Mouse (Mus musculus): ENCODE results near the gene Skiv2l. TPM values are rescaled to one million over a fixed set of nuclear protein-coding genes. Genes with fewer than 3 reads are reported as not detected.

Gene Skiv2l
- total RNA-seq (2021) = 10 to 100 TPM; 49.2 to 60.8 TPM
- long read RNA-seq, experiment 1, transcript Skiv2l-201 (28 exons, 3,951 nt) = major isoform, 26 of 75 reads
- long read RNA-seq, experiment 1, partial matches to known transcripts = 38 of 75 reads
- long read RNA-seq, experiment 1, other reads (novel, unspliced or antisense) = 9 of 75 reads
- long read RNA-seq, experiment 2, full-length matches to known transcripts = 23 of 50 reads
- long read RNA-seq, experiment 2, partial matches to known transcripts = 17 of 50 reads
- long read RNA-seq, experiment 2, other reads (novel, unspliced or antisense) = 10 of 50 reads

DNA sequence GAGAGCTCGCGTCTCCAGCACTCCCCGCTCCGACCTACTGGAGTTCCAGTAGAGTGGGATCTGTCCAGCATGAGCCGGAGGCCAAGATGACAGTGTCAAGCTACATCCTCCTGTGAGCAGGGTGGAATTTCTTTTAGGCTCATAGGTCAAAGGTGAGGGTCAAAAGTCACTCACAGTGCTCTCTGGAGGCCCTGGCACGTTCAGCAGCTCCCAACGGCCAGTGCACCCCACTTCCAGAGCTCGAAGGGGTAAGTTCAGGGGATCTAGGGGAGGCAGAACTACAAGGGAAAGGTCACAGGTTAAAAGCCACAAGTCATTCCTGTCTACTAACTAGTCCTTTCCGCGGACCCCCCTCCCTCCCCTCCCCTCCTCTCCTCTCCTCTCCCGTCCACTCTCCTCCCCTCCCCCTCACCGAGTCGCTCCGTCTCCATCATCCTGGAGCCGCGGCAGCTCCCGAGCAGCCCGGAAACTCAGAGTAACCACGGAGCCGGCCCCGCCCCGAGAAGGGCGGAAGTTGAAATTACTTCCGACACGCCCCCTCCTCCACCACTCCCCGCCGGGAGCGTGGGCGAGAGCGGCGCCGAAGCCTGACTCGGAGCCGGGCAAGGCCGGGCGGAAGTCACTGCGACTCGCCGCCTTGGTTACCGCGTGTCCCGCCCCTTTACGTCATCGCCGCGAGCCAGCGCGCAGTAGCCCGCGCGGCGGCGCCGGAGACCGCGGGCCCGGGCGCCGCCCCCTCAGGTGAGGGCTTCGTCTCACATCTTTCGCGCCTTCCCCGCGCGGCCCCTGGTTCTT lies at the start of gene Skiv2l, which contains the start of gene Nelfe:
Gene Skiv2l, minus strand, starts transcription at position 489 of the 795 bp plus-strand sequence.
Gene Nelfe, plus strand, starts transcription at position 670 of the 795 bp plus-strand sequence.
- DNase-seq = peak; percentile 99

DNA sequence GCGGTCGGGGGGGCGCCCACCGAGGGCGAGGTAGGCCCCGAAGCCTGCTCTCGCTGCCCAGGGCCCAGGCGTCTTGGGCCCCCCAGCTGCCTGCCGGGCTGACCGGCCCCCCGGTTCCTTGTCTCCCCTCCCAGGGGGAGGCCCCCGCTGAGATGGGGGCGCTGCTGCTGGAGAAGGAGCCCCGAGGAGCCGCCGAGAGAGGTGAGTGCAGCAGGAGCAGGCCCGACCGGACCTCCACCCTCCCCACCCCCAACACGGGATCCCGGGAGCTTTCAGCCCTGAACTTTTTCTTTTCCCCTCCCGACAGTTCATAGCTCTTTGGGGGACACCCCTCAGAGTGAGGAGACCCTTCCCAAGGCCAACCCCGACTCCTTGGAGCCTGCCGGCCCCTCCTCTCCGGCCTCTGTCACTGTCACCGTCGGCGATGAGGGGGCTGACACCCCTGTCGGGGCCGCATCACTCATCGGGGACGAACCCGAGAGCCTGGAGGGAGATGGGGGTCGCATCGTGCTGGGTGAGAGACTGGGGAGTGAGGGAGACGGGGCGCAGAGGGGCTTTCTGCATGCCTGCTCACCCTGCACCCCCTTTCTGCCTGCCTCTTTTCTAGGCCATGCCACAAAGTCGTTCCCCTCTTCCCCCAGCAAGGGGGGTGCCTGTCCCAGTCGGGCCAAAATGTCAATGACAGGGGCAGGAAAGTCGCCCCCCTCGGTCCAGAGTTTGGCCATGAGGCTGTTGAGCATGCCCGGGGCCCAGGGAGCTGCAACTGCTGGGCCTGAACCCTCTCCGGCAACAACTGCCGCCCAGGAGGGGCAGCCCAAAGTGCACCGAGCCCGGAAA lies 49.3 kb upstream of the Skiv2l start:
- peak; percentile 72 for DNase-seq

DNA sequence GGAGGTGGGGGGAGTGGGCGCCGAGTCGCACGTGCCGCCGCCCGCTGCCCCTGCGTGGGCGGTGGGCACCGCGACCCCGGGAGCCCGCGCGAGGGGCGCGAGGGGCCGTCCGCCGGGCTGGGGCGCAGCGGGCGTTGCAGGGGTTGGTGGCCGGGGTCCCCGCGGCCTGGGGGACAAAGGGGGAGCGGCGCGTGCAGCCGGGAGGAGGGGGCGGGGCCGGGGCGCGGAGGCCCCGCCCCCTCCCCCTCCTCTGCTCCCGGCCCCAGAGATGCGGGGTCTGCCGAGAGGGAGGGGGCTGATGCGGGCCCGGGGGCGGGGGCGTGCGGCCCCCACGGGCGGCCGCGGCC lies 48.7 kb upstream of the Skiv2l start:
- DNase-seq = peak; percentile 63

DNA sequence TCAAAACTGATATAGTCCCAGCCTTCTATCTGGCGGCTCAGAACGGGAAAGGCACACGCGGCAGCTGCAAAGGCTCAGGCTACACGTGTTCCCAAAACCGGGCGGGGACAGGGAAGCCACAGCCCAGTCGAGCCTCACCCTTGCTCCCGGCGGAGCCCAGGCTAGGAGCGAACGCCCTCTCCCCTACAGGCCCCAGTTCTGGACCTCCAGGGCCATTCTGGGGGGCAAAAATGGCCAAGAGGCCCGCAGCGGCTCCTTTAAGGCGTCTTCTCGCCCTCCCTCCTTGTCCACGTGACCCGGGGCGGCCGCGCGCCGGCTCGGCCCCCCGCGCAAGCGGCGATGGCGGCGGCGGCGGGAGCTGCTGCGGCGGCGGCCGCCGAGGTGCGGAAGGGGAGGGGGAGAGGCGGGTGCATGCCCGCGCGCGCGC lies 48.2 kb upstream of the Skiv2l start, which contains the start of the genes C2 and Ehmt2:
Gene C2, minus strand, starts transcription at position 106 of the 427 bp plus-strand sequence.
Gene Ehmt2, plus strand, starts transcription at position 310 of the 427 bp plus-strand sequence.
- DNase-seq = peak; percentile 90

DNA sequence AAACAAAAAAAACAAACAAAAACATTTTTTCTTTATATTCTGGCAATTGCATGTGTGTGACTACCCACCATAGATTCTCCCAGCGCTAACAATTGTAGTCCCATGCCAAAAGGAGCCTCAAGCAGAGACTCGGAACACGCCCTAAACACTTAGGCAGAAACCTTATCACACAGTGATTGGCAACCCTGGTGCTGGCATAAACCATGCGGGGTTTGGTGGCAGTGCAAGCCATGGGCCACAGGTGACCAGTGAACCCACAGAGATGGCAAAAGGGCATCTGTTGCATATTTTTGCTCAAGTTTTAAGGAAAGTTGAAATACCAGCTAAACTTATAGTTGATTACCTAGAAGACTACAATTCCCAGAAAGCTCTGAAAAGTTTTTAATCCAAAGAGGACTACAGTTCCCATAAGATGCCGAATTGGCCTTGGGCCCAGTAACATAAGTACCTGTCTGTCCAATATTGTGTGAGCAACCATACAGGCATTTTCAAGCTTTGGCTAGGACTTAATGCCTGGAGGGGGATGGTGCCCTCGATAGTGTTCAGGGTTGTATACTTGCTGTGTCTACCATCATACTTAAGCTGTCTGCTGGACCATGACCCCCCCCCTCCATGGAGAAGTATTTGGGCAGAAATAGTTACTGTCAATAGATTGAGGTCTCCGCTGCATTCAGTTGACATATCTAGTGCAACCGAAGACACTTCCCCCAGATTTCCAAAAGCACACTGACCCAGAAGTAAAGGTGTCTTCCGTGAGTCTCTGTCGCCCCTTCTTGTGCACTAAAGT lies 47.6 kb upstream of the Skiv2l start:
- peak; percentile 36 for DNase-seq

DNA sequence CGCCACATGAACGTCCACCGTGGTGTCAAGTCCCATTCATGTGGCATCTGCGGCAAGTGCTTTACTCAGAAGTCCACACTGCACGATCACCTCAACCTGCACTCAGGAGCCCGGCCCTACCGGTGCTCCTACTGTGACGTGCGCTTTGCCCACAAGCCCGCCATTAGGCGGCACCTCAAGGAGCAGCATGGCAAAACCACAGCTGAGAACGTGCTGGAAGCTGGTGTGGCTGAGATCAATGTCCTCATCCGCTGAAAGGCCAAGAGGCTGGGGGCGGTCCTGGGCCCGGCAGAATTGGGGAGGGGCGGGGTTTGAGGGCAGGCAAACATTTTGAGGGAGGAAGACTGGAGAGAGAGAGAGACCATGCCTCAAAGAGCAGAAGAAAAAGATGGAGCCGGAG lies 46.4 kb upstream of the Skiv2l start:
- DNase-seq = no peak

DNA sequence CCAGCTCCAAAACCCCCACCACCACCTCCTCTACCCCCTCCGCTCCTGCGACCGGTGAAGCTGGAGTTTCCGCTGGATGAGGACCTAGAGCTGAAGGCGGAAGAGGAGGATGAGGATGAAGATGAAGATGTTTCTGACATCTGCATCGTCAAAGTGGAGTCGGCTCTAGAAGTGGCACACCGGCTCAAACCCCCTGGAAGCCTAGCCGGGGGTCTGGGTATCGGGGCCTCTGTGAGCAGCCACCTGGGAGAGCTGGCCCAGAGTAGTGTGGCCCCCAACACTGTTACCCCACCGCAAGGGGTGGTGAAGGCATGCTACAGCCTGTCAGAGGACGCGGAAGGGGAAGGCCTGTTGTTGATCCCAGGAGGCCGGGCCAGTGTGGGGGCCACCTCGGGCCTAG lies 45.7 kb upstream of the Skiv2l start:
- no peak for DNase-seq

DNA sequence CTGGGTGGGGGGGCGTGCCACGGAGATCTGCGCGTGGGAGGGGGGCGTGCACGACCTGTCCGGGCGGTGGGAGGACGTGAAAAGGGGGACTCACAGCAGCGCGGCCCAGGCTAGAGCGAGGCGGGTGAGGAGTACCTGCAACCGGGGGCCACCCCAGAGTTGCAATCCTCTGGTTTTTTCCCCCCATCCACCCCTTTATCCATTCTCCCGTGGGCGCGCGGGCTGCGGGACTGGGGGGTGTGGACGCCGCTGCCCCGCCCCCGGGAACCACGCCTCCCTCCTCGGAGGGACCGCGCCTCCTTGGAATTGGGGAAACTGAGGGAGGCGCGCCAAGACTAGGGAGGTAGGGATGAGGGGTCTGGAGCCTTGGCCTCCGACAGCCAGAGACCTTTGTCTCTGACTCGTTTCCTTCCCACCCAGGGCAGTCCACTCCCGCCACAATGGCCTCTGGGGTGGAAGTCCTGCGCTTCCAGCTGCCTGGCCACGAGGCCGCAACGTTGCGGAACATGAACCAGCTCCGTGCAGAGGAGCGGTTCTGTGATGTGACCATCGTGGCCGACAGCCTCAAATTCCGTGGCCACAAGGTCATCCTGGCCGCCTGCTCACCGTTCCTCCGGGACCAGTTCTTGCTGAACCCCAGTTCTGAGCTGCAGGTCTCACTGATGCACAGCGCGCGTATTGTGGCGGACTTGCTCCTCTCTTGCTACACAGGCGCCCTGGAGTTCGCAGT lies 45.0 kb upstream of the Skiv2l start:
- peak; percentile 77 for DNase-seq

DNA sequence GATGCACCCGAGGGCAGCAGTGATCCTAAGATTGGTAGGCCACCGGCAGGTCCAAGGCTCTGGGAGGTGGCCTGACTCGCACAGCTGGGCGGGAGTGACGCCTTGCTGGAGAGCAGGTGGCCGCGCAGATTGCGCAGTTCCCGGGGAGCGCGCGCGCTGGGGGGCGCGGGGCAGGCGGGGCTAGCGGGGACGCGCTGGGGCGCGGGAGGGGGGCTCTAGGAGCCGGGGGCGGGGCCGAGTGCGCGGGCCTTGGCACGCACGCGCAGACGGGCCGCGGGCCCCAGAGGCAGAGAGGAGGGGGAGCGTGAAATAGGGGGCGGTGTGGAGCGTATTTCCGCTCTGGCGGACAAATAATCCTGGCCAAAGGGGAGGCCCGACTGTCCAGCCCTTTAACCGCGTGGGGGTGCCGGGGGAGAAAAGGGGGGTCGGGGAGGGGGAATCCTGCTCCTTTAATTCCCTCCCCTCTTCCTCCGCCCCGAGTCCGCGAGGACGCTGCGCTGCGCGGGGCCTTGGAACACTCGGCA lies 44.1 kb upstream of the Skiv2l start:
- DNase-seq = peak; percentile 97

DNA sequence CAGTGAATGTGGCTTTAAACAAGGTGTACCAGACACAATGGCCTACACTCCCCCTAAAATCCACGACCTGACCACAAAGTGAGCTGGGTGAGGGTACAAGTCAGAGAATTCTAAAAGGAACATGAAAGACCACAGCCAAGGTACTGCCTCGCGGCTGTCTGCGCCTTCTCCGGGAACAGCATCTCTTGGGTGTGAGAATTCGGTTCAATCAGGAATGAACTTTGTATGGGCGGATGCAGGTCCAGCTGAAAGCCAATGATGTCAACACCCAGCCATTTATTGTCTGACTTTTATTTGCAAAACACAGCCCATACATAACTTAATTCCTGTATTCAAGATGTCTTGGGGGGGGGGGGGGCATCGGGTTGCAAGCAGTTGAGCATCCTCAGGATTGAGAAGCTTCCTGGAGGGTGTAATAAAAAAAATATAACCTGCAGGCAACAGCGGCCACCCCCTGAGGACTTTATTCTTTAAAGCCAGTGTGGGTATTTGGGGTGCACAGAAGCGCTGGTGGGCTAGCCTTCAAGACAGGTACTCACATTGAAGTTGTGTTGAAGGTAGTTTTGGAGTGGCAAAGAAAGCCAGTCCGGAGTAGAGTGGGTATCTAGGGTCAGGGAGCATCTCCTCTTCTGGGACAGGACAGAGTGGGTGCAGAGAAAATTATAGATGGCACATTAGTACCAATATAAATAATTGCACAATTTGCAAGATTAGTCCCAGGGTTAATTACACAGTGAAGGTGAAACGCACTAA lies 43.2 kb upstream of the Skiv2l start:
- no peak for DNase-seq

DNA sequence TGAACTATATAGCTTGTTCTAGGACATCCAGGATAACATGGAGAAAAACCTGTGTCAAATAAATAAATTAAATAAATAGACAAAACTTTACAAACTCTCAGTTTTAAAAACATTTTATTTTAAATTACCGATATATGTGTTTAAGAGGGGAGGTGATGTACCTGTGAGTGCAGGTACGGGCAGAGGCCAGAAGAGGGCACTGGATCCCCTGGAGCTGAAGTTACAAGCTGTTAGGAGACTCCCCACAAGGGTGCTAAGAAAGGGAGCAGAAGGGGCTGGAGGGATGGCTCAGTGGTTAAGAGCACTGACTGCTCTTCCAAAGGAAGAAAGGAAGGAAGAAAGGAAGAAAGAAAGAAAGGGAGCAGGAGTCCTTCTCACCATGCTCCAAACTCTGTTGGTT lies 41.4 kb upstream of the Skiv2l start:
- DNase-seq = no peak

DNA sequence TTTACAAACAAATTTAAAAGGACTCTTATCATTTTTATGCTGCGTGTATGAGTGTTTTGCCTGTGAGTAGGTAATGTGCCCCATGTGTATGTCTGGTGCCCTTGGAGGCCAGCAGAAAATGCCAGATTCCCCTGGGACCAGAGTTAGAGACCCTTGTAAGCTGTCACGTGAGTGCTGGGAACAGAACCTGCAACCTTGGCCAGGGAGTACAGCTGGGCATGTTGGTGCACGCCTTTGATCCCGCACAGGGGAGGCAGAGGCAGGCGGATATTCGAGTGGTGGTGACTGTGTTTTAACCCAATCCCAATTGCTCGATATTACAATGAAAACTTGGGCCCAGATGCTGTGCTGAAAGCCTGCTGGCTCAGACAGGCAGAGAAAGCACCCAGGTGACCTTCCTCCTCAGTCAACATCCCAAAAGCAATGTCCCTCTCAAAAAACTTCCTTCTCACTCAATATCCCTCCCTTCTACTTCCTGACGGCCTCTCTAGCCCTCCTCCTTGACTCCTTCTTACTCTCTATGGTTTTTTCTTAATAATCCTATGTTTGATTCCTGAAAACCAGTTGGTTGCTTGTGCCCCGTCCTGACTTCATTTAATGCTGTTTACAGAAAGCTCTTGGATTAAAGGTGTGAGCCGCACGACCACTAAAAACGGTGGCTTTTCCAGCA lies 40.2 kb upstream of the Skiv2l start:
- DNase-seq = no peak

DNA sequence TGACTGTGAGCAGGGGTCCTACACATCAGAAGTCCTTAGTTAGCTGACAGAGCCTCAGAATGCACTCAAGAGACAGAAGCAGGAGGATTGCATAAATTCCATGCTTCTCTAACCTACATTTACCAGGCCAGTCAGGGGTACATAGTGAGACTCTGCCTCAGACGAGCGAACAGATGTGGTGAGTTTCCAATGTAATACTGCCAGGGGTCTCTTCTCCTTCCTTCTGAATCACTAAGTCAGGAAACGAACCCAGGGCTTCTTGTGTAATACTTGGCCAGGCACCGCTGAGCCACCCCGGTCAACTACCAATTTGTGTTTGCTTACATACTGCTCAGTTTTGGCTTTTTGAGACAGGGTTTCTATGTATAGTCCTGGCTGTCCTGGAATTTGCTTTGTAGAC lies 37.9 kb upstream of the Skiv2l start:
- DNase-seq = no peak

DNA sequence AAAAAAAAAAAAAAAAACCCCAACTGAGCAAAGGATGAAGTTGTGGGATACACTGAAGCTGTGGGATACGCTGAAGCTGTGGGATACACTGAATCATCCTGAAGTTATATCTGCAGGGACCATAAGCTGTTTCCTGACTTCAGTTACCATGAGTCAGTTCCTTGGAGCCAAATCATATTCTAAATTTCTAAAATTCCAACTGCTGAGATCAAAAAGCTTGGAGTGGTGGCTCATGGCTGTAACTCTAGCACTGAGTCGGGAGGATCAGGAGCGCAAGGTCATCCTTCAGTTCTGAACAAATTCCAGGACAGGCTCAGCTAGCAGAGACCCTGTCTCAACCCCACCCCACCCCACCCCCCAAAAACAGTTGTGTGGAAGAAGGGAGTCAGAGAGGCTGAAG lies 35.6 kb upstream of the Skiv2l start:
- DNase-seq = no peak

DNA sequence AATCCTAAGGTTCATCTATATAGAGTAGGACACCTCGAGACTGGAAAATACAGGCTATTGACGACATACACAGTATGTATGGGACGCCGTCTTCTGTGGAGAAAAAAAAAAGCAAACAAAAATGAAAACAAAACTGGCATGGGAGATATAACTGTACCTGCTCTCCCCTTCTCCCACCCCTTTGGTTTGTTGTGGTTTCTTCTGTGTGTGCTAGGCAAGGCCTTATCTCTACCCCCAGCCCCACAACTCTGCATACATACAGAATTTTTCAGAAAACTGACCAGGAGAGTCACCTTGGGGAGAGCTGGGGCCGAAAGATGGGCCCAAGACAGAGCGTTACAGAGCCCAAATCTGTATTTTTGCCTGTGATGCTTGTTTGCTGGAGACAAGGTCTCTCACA lies 34.7 kb upstream of the Skiv2l start:
- no peak for DNase-seq

DNA sequence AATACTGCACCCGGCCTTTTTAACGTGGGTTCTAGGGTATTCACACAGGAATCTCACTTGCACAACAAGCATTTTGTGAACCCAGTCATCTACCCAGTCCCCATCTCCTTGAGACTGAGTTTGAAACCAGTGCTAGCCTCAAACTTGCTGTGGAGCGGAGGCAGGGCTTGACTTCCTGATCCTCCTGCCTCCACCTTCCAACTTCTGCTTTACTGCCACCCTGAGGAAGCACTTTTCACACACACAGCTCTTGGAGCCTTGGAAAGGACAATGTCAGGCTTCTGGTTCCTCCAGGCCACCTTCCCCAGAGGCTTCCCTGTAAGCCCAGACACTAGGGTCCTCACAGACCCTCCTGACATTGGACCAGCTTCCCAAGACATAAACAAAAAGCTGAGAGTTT lies 33.3 kb upstream of the Skiv2l start:
- DNase-seq = no peak

DNA sequence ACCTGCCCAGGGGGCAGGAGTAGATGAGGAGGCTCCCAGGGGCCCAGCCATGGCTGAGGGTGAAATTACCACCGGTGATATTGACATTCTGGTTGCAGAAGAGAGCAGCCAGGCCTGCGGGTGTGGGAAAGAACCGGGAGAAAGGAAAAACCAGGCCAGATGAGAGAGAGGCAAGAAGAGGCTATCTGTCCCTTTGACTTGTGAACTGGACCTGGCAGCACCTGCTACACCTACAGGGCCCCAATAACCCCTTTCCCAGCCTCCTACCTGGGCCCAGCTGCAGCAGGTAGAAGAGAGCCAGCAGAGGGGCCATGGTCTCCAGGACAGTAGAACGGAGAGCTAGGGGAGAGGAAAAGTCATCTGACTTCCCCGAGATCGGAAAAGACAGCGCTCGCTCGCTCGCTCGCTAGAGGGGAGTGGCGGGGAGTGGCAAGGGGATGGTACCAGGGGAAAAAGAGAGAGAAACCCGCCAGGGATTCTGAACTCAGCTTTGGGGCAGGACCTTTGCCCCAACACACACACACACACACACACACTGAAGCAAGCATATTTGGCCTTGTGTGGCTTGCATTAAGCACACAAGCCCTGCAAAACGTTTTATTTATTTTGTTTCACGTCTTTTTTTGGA lies 31.8 kb upstream of the Skiv2l start, which contains the start of gene Gm20547:
Gene Gm20547, minus strand, starts transcription at position 360 of the 628 bp plus-strand sequence.
- DNase-seq = peak; percentile 49

DNA sequence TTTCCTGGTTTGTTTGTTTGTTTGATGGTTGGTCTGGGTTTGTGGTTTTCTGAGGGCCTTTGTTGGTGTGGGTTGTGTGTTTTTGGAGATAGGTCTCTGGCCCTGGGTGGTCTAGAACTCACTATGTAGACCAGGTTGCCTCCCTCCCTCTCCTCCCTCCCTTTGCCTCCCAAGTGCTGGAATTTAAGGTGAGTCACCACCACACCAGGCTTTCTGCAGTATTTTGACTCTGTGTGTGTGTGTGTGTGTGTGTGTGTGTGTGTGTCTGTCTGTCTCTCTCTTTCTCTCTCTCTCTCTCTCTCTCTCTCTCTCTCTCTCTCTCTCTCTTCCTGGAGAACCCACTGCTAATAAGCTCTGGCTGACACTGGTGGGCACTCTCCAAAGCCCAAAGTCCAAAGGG lies 31.2 kb upstream of the Skiv2l start:
- no peak for DNase-seq

DNA sequence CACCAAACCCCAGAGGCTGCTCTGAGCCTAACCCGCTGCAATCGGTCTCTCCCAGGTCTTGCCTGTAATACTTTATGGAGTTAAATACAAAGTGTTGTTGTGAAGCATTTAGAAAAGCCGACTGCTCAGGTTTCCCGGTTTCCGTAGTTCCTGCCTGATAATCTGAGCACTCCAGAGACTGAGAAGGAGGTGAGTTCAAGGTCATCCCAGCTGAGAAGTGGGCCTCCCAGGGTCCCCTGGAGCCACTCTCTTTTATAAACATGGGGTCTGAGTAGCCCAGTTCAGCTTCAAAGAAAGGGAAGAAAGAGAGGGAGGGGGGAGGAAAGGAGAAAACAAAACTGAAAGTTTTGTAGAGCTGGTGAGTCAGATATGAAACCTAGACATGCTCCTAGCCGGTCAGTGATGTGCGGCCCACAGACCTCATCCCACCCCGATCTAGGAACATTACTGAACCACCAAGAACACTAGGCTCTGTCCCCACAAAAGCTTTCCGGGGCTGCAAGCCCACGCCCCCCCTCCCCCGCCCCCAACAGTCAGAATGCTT lies 29.4 kb upstream of the Skiv2l start, which contains the start of gene Zbtb12:
Gene Zbtb12, plus strand, starts transcription at position 148 of the 544 bp plus-strand sequence.
- DNase-seq = no peak

All from adrenal gland, postnatal 10 days (tissue).